Mouse (Mus musculus) lung, embryonic 16.5 days (tissue): ENCODE measurements around the gene Rgma. TPM values are rescaled to one million over a fixed set of nuclear protein-coding genes. Genes with fewer than 3 reads are reported as not detected.

Source experiments
- ATAC-seq: fragments of 200-750 bp; cut with Nextera tagmentation; 2 replicates; pipeline ENCODE4 v1.8.0; 2017; ENCODE audit warnings: low read depth, mild to moderate bottlenecking, moderate library complexity
- H3K27ac ChIP-seq: fragments of 300-500 bp; sonication (generic); 2 replicates; pipeline ENCODE4 v1.5.1; 2014; ENCODE audit warnings: mild to moderate bottlenecking, control low read depth, low read length
- H3K27me3 ChIP-seq: fragments of 300-500 bp; sonication (generic); 2 replicates; pipeline ENCODE4 v1.6.1; 2014; ENCODE audit warnings: low read depth, low read length, mixed read lengths; ENCODE audit not compliant: control insufficient read depth, insufficient read depth
- H3K36me3 ChIP-seq: fragments of 300-500 bp; sonication (generic); 2 replicates; pipeline ENCODE4 v1.6.1; 2014; ENCODE audit warnings: low read length; ENCODE audit not compliant: control insufficient read depth, insufficient read depth
- H3K4me1 ChIP-seq: fragments of 300-500 bp; sonication (generic); replicated peaks from 2 replicates; pipeline ENCODE4 v1.6.1; 2014; ENCODE audit warnings: low read length, mixed read lengths; ENCODE audit not compliant: control insufficient read depth, insufficient read depth
- H3K4me2 ChIP-seq: fragments of 300-500 bp; sonication (generic); 2 replicates; pipeline ENCODE4 v1.6.1; 2014; ENCODE audit warnings: low read depth, low read length, control low read depth
- H3K4me3 ChIP-seq: fragments of 300-500 bp; sonication (generic); 2 replicates; pipeline ENCODE4 v1.5.1; 2014; ENCODE audit warnings: mild to moderate bottlenecking, low read length, control low read depth
- H3K9ac ChIP-seq: fragments of 300-500 bp; sonication (generic); 2 replicates; pipeline ENCODE4 v1.6.1; 2014; ENCODE audit warnings: low read length, control low read depth
- H3K9me3 ChIP-seq: fragments of 300-500 bp; sonication (generic); 2 replicates; pipeline ENCODE4 v1.6.1; 2016; ENCODE audit warnings: low read length; ENCODE audit not compliant: control insufficient read depth
- WGBS: fragments of 180-500 bp; shearing (Covaris S2); extraction: QIAGEN DNeasy Blood & Tissue Kit; methylation state at CpG from one replicate; pipeline ENCODE4 v1.1.7; 2014; 5-methylcytosine and 5-hydroxymethylcytosine counted together
- polyA plus RNA-seq: library from polyadenylated mRNA; unstranded; fragments of >200 nt; fragmentation: Nextera tagmentation; extraction: Ambion mirVana; gene quantifications from 2 replicates; pipeline ENCODE4 v1.2.1, GENCODE M21; 2015

Rgma gene
- polyA plus RNA-seq, 1 experiment from 2014 or later, result 10.5 TPM

DNA sequence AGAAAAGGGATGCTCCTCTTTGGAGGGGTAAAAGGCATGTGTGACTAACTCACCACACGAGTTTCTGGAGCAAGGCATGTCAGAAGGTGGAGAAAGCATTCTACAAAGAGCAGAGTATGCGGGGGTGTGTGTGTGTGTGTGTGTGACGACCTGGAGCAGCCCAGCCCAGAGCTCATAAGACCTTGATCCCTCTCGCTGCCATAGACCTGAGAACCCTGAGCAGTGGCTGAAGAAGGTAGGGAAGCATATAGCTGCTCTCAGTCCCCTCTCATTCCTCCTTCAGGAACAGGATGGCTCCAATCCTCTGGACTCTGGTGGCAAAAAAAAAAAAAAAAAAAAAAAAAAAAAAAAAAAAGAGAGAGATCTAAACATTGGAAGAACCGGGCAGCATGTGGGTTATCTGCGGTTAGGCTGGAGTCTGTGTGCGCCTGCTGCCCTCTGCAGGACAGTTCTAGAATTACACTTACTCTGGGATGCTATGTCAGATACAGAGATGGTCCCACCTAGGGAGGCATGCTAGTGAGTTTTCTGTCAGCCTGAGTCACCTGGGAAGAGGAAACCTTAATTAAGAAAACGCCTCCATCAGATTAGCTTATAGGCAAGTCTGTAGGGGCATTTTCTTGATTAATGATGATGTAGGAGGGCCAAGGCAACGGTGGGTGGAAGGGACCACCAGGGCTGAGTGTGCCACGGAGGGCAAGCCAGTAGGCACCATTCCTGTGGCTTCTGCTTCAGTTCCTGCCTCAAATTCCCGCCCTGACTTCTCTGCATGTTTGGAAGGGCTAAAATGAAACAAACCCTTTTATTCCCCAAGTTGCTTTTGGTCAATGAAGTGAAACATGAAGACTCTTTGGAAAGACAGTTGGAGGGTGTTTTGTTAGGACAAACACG is 47.2 kb downstream of the Rgma start:
- Histone ChIP-seq H3K4me2 (no peak overlapping the region), H3K9me3 (no peaks in the 10 kb centered on the region), H3K9ac (no peak overlapping the region), H3K27ac (no peak overlapping the region), H3K4me3 (no peak overlapping the region), H3K36me3 (peaks cover 19% of the 10 kb centered on the region), H3K27me3 (no peaks in the 10 kb centered on the region), H3K4me1 (peaks cover 16% of the 10 kb centered on the region)
- 22% methylated on average over 12 of the region's 12 CpGs for WGBS
- peak; percentile 44; the same call in 1 of the 2 replicates for ATAC-seq

DNA sequence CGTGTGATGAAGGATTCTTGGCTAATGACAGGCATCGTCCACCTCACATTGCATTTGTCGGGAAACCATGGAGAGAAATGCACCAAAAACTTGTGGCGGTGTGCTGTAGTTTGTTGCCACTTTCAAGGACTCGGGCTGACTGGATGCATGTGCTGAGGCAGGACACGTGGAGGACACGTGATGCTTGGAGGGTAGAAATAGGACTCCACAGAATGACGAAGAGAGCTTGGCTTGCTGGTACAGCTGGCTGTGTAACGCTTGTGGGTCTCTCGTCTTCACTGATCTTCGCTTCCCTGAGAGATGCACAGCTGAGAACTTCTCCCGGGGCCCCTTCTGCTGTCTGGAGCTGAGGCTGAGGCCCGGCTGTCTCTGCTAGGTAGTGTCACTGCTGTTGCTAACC is 47.9 kb downstream of the Rgma start:
- peaks cover 21% of the 10 kb centered on the region for H3K36me3 ChIP-seq
- 53% methylated on average over 13 of the region's 13 CpGs for WGBS
- H3K4me3 ChIP-seq, result no peak overlapping the region
- ATAC-seq, result no peak
- H3K4me1 ChIP-seq, result peaks cover 16% of the 10 kb centered on the region
- H3K27ac ChIP-seq, result no peak overlapping the region
- no peak overlapping the region for H3K4me2 ChIP-seq
- no peaks in the 10 kb centered on the region for H3K27me3 ChIP-seq
- no peaks in the 10 kb centered on the region for H3K9me3 ChIP-seq
- no peak overlapping the region for H3K9ac ChIP-seq

DNA sequence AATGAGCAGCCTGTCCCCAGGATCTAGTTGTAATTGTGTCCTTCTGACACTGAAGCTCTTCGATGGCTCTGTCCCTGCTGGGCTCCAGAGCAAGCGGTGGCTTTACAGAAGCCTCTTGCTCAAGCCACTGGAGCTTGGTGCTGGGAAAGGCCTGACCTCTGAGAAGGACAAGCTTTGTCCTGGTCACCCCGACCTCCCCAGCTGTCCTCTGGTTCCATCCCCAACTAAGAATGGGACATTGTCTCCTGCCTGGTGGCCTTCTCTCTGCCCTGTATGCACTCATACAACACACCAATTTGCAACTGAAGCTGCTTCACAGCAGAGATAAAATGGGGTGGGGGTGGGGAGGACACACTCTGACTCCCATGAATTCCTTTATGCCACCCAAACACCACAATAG is 48.9 kb downstream of the Rgma start:
- peaks cover 25% of the 10 kb centered on the region for H3K36me3 ChIP-seq
- no peaks in the 10 kb centered on the region for H3K9me3 ChIP-seq
- 62% methylated on average over 3 of the region's 3 CpGs for WGBS
- H3K4me2 ChIP-seq, result no peak overlapping the region
- no peaks in the 10 kb centered on the region for H3K27me3 ChIP-seq
- peak overlapping the region; percentile 28; the same call in 1 of the 2 replicates for H3K27ac ChIP-seq
- no peak overlapping the region for H3K9ac ChIP-seq
- ATAC-seq, result no peak
- peaks cover 16% of the 10 kb centered on the region for H3K4me1 ChIP-seq
- H3K4me3 ChIP-seq, result no peak overlapping the region

DNA sequence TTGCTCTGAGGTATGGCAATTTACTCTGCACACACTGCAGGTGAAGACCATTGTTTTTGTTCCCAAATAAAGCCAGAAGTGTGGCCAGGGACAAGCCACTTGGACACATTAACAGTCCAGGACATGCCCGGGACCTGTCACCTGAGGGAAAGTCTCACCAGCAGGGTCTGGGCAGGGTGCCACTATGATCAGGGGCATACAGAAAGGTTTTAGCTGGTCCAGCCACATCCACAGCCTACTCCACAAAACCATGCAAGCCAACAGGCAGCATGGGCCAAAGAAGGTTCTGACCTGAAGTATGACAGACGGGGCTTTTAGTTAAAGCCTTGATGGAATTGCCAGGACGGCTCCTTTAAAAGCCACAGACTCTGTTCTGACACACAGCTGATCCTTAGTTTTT is 49.4 kb downstream of the Rgma start:
- Histone ChIP-seq H3K4me3 (no peak overlapping the region), H3K27me3 (no peaks in the 10 kb centered on the region), H3K9me3 (no peaks in the 10 kb centered on the region), H3K27ac (no peak overlapping the region), H3K4me2 (no peak overlapping the region), H3K36me3 (peaks cover 29% of the 10 kb centered on the region), H3K9ac (no peak overlapping the region), H3K4me1 (peaks cover 16% of the 10 kb centered on the region)
- ATAC-seq, result 0 out of 2 replicates have a peak, but pooled peaks have one; percentile 2
- 46% methylated on average over 3 of the region's 3 CpGs for WGBS

DNA sequence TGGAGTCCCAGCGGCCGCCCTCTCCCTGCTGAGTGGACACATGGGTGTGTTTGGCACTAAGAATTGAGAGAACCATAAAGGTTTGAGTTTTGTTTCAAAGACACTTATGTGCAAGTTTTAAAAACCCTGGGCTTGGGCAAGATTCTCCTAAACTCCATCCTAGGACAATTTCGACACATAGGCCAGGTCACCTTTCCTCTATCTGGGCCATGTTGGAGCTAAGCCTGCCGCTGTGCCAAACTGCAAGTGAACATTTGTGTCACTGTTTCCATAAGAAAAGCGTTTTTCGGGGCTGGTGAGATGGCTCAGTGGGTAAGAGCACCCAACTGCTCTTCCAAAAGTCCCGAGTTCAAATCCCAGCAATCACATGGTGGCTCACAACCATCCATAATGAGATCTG is 50.1 kb downstream of the Rgma start:
- no peak for ATAC-seq
- no peak overlapping the region for H3K4me2 ChIP-seq
- H3K4me1 ChIP-seq, result peaks cover 16% of the 10 kb centered on the region
- H3K4me3 ChIP-seq, result no peak overlapping the region
- no peak overlapping the region for H3K27ac ChIP-seq
- H3K9ac ChIP-seq, result no peak overlapping the region
- H3K9me3 ChIP-seq, result no peaks in the 10 kb centered on the region
- 86% methylated on average over 7 of the region's 7 CpGs for WGBS
- peaks cover 35% of the 10 kb centered on the region for H3K36me3 ChIP-seq
- H3K27me3 ChIP-seq, result no peaks in the 10 kb centered on the region

DNA sequence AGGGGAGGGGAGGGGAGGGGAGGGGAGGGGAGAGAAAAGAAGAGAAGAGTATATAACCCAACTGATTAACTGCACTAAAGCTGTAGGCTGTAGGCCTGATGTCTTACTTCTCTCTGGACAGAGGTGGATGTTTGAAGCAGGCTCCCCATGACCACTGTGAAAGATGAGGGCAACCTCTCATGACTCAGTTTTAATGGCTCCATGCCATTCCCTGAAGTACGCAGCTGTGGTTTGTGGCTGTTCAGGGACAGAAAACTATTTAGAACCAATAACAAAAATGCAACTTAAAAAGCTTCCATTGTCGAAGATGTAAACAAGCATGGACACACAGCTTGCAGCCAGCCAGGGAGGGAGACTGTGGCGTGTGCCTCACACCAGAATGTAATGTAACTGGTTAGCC is 50.9 kb downstream of the Rgma start:
- Histone ChIP-seq H3K9me3 (no peaks in the 10 kb centered on the region), H3K4me2 (no peak overlapping the region), H3K27ac (no peak overlapping the region), H3K36me3 (peaks cover 35% of the 10 kb centered on the region), H3K27me3 (no peaks in the 10 kb centered on the region), H3K4me3 (no peak overlapping the region), H3K9ac (no peak overlapping the region), H3K4me1 (peaks cover 16% of the 10 kb centered on the region)
- peak; percentile 3; the same call in 1 of the 2 replicates for ATAC-seq
- WGBS, result 50% methylated on average over 3 of the region's 3 CpGs

DNA sequence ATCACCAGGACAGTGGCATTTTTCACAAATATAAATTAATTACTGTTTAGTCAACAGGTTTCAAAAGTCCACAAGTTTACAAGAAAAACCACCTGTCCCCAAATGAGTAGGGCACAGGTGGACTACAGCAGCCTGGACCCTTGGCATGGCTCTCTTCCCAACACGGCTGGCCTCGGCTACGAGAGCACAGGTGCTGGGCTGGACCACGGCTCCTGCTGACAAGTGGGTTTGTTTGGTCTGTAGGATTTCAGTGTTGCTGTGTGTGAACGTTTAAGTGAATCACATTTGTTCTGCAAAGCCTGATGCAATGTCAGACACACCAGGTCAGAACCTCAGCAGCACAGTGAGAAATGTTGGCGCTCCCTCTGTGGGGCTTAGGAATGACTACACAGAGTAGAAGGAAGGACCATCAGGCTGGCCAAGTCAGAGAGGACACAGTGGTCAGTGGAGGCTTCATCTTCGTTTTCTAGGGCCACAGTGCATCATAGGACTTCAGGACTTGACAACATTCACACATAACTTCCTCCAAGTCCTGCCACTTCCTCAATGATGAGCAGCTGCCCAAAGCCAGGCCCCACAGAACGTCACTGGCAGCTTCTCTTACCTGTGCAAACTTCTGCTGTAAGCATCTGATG is 51.6 kb downstream of the Rgma start:
- Histone ChIP-seq H3K27ac (no peak overlapping the region), H3K4me2 (no peak overlapping the region), H3K9me3 (no peaks in the 10 kb centered on the region), H3K4me1 (peaks cover 9% of the 10 kb centered on the region; the same call in 1 of the 2 replicates), H3K4me3 (no peak overlapping the region), H3K27me3 (no peaks in the 10 kb centered on the region), H3K9ac (no peak overlapping the region), H3K36me3 (peaks cover 35% of the 10 kb centered on the region)
- WGBS, result 76% methylated on average over 8 of the region's 8 CpGs
- no peak for ATAC-seq

DNA sequence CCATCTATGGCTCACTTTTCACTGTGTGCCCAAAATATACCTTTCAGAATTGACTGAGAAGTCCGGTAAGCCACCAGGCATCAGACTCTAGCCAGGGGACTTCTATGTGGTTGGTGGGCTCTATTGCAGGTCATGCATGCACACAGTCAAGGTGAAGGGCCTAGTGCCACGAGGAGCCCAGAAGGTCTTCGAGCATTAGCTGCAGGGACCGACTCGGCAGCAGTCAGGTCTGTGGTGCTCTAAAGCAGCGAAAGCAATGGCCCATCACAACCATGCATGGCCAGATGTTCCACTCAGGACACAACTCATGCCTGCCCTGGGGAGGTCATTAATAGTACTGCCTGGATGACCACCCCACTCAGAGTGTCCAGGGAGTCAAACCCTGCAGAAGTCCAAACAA is 52.5 kb downstream of the Rgma start:
- Histone ChIP-seq H3K9me3 (no peaks in the 10 kb centered on the region), H3K4me2 (no peak overlapping the region), H3K27me3 (no peaks in the 10 kb centered on the region), H3K4me3 (no peak overlapping the region), H3K9ac (no peak overlapping the region), H3K4me1 (peaks cover 6% of the 10 kb centered on the region; the same call in 1 of the 2 replicates), H3K36me3 (peaks cover 35% of the 10 kb centered on the region), H3K27ac (no peak overlapping the region)
- ATAC-seq, result no peak
- WGBS, result 90% methylated on average over 6 of the region's 6 CpGs

DNA sequence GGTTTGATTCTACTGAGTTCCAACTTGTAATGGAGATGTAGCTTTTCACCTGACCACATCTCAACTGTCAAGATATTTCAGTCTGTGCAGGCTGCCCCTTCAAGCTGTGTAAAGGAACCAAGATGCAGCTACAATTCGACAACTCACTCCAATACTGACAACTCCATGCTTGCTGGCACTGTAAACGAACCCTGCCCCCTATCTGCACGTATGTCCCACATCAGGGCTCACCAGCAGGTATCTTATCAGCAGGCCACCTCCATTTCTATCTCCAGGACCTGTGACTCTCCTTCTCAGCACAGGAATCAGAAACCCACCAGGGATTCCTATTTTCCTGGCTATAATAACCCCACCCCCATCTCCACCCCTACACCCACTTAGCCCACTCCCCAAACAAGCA is 53.2 kb downstream of the Rgma start:
- Histone ChIP-seq H3K9me3 (no peaks in the 10 kb centered on the region), H3K27ac (no peak overlapping the region), H3K4me2 (no peak overlapping the region), H3K27me3 (no peaks in the 10 kb centered on the region), H3K36me3 (peaks cover 35% of the 10 kb centered on the region), H3K4me3 (no peak overlapping the region), H3K9ac (no peak overlapping the region), H3K4me1 (peaks cover 6% of the 10 kb centered on the region; the same call in 1 of the 2 replicates)
- 81% methylated on average over 3 of the region's 3 CpGs for WGBS
- ATAC-seq, result no peak
